Mouse (Mus musculus) stomach, postnatal 0 days (tissue): Measurements from ENCODE around the gene Immp2l. TPM values are rescaled to one million over a fixed set of nuclear protein-coding genes. Genes with fewer than 3 reads are reported as not detected.

Experiments used
- ATAC-seq: fragments of 200-750 bp; cut with Nextera tagmentation; 2 replicates; pipeline ENCODE4 v1.8.0; 2017; ENCODE audit not compliant: low FRiP score, low TSS enrichment
- DNase-seq: peaks from one replicate; pipeline ENCODE4 v3.0.0-alpha.2; 2016; ENCODE audit warnings: low spot score
- H3K27ac ChIP-seq: fragments of 300-500 bp; sonication (generic); replicated peaks from 2 replicates; pipeline ENCODE4 v1.5.1; 2014; ENCODE audit warnings: mild to moderate bottlenecking, control low read depth
- H3K27me3 ChIP-seq: fragments of 300-500 bp; sonication (generic); 2 replicates; pipeline ENCODE4 v1.6.1; 2014; ENCODE audit warnings: low read length; ENCODE audit not compliant: control insufficient read depth, insufficient read depth
- H3K36me3 ChIP-seq: fragments of 300-500 bp; sonication (generic); 2 replicates; pipeline ENCODE4 v1.6.1; 2014; ENCODE audit warnings: low read length, mixed read lengths; ENCODE audit not compliant: control insufficient read depth, insufficient read depth
- H3K4me1 ChIP-seq: fragments of 300-500 bp; sonication (generic); replicated peaks from 2 replicates; pipeline ENCODE4 v1.6.1; 2014; ENCODE audit warnings: antibody characterized with exemption; ENCODE audit not compliant: control insufficient read depth, insufficient read depth
- H3K4me2 ChIP-seq: fragments of 300-500 bp; sonication (generic); replicated peaks from 2 replicates; pipeline ENCODE4 v1.6.1; 2014; ENCODE audit warnings: low read depth, mild to moderate bottlenecking, control low read depth, moderate library complexity
- H3K4me3 ChIP-seq: fragments of 300-500 bp; sonication (generic); 2 replicates; pipeline ENCODE4 v1.5.1; 2014; ENCODE audit warnings: low read depth, low read length, control low read depth
- H3K9ac ChIP-seq: fragments of 300-500 bp; sonication (generic); 2 replicates; pipeline ENCODE4 v1.6.1; 2014; ENCODE audit warnings: mild to moderate bottlenecking, low read length, control low read depth, mixed read lengths
- H3K9me3 ChIP-seq: fragments of 300-500 bp; sonication (generic); 2 replicates; pipeline ENCODE4 v1.6.1; 2016; ENCODE audit warnings: low read length; ENCODE audit not compliant: control insufficient read depth
- CTCF ChIP-seq: IDR thresholded peaks from 2 replicates; pipeline ENCODE4 v1.5.1; 2016; ENCODE audit warnings: antibody characterized with exemption, low read depth, mild to moderate bottlenecking, moderate library complexity
- EP300 ChIP-seq: optimal IDR thresholded peaks from 2 replicates; pipeline ENCODE3; 2016; ENCODE audit warnings: antibody characterized with exemption
- WGBS: fragments of 180-500 bp; shearing (Covaris S2); extraction: QIAGEN DNeasy Blood & Tissue Kit; methylation state at CpG from one replicate; pipeline ENCODE4 v1.1.7; 2014; 5-methylcytosine and 5-hydroxymethylcytosine counted together
- polyA plus RNA-seq: library from polyadenylated mRNA; unstranded; fragments of >200 nt; fragmentation: Nextera tagmentation; extraction: Ambion mirVana; gene quantifications from 2 replicates; pipeline ENCODE4 v1.2.1, GENCODE M21; 2015

The Immp2l gene
- polyA plus RNA-seq, 1 experiment from 2014 or later, result 15.0 TPM

- no peak for DNase-seq
- ATAC-seq, result peak; percentile 49; the same call in 1 of the 2 replicates
- no peak overlapping the region for H3K9ac ChIP-seq
- no peaks in the 10 kb centered on the region for H3K9me3 ChIP-seq
- no peak for TF ChIP-seq CTCF
- TF ChIP-seq EP300, result no peak
- WGBS, result 23% methylated on average over 12 of the region's 12 CpGs
- peak overlapping the region; percentile 53 for H3K4me2 ChIP-seq
- no peaks in the 10 kb centered on the region for H3K27me3 ChIP-seq
- no peaks in the 10 kb centered on the region for H3K36me3 ChIP-seq
- H3K4me3 ChIP-seq, result peak overlapping the region; percentile 36
- H3K4me1 ChIP-seq, result no peaks in the 10 kb centered on the region
- no peak overlapping the region for H3K27ac ChIP-seq
Observed at GRCm38 (mm10) chr12:41485512-41486215, 461.8 kb downstream of the Immp2l start.

DNA sequence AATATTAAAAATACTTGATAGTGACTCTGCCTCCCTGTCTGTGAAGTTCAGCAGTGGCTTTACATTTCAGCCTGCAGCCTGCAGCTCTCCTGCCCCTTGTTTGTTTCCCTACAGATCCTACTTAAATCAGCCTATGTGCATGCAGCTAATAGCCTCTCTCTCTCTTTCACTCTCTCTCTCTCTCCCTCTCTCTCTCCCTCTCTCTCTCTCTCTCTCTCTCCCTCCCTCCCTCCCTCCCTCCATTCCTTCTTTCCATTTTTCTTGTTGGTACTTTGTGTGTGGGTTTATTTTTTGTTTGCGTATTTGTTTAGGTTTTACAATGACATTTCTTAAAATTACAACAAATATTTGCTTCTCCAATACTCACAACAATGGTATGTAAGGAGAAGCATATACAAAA, 462.4 kb downstream of the Immp2l start, which contains the start of gene Lrrn3:
TSS of gene Lrrn3 (minus strand) at position 101 of the 400 bp plus-strand sequence.
- Histone ChIP-seq H3K4me2 (peak within 1 kb of the TSS; percentile 53), H3K9me3 (no peaks in the 10 kb centered on the region), H3K36me3 (no peaks in the 10 kb centered on the region), H3K27ac (no peak within 1 kb of the TSS), H3K9ac (no peak within 1 kb of the TSS), H3K4me1 (no peaks in the 10 kb centered on the region), H3K27me3 (no peaks in the 10 kb centered on the region), H3K4me3 (peak within 1 kb of the TSS; percentile 36)
- TF ChIP-seq CTCF, result no peak
- TF ChIP-seq EP300, result no peak
- no peak for DNase-seq
- ATAC-seq, result no peak
- WGBS, result 95% methylated on average over 1 of the region's 1 CpGs

- Histone ChIP-seq H3K27me3 (no peaks in the 10 kb centered on the region), H3K4me2 (no peak overlapping the region), H3K36me3 (no peaks in the 10 kb centered on the region), H3K4me1 (no peaks in the 10 kb centered on the region), H3K27ac (no peak overlapping the region), H3K4me3 (no peak overlapping the region), H3K9ac (no peak overlapping the region), H3K9me3 (no peaks in the 10 kb centered on the region)
- ATAC-seq, result no peak
- 31% methylated on average over 5 of the region's 5 CpGs for WGBS
- no peak for DNase-seq
- TF ChIP-seq CTCF, result peak; percentile 95
- no peak for TF ChIP-seq EP300
Observed at GRCm38 (mm10) chr12:41487005-41487404, 463.1 kb downstream of the Immp2l start.

DNA sequence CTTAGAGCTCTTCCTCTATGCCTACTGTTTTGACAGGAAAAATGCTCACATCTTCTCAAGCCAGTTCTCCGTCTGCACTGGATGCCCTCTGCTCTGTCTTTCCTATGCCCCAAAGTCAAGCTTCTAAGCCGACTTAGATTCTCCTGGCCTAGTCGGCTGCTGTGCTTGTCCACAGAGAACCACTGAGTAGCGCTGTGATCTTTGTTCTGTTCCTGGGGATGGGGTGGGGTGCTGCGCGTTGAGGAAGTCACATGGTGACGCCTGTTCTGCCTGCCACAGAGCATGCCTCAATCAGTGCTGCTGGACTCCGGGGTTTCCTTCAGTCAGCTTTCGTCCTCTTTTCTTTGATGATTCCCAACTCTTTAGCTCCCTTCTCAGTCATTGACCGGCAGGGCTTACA, 470.7 kb downstream of the Immp2l start:
- WGBS, result 53% methylated on average over 10 of the region's 10 CpGs
- Histone ChIP-seq H3K36me3 (no peaks in the 10 kb centered on the region), H3K27ac (no peak overlapping the region), H3K4me1 (no peaks in the 10 kb centered on the region), H3K9ac (no peak overlapping the region), H3K27me3 (no peaks in the 10 kb centered on the region), H3K4me2 (no peak overlapping the region), H3K4me3 (no peak overlapping the region), H3K9me3 (no peaks in the 10 kb centered on the region)
- peak; percentile 38 for DNase-seq
- TF ChIP-seq EP300 (no peak), CTCF (peak; percentile 56)
- ATAC-seq, result peak; percentile 67; the same call in 1 of the 2 replicates

DNA sequence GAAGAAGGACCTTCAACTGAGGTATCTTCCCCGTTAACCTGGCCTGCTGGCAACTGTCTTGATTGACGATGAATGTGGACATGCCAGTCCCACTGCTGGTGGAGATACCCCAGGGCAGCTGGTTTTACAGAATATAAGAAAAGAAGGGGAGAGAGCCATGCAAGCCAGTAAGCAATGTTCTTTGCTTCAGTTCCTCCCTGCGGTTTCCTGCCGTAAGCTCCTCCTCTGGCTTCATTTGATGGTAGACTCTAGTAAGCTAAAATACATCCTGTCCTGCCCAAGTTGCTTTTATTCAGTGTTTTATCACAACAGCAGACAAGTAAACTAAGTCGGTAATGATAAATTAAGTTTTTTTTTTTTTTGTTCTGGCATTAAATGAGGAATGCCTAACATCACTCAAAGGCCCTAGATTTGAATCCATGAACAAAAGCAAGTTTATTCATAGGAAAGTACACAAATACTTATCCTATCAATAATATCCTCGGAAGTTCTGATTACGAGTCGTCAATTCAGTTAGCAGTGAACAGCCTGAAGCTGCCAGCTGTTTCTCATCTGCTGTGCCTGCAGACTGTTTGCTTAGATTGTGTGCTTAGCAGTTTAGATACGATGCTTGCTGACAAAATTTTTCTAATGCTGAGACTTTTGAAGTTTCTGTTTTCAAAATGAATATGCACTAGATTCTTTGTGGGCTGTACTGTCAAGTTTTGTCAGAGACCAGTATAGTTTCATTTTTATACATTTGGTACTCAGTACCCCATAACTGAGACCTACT, 476.3 kb downstream of the Immp2l start:
- no peaks in the 10 kb centered on the region for H3K4me1 ChIP-seq
- WGBS, result 38% methylated on average over 9 of the region's 9 CpGs
- DNase-seq, result no peak
- no peak overlapping the region for H3K27ac ChIP-seq
- no peaks in the 10 kb centered on the region for H3K9me3 ChIP-seq
- H3K27me3 ChIP-seq, result no peaks in the 10 kb centered on the region
- H3K36me3 ChIP-seq, result no peaks in the 10 kb centered on the region
- no peak overlapping the region for H3K9ac ChIP-seq
- ATAC-seq, result no peak
- TF ChIP-seq CTCF, result no peak
- no peak for TF ChIP-seq EP300
- H3K4me2 ChIP-seq, result no peak overlapping the region
- H3K4me3 ChIP-seq, result no peak overlapping the region

GRCm38 (mm10) chr12:41508610-41509009, 484.7 kb downstream of the Immp2l start:
- ATAC-seq (no peak), DNase-seq (no peak)
- WGBS, result 82% methylated on average over 4 of the region's 4 CpGs
- Histone ChIP-seq H3K27ac (no peak overlapping the region), H3K27me3 (no peaks in the 10 kb centered on the region), H3K9ac (no peak overlapping the region), H3K9me3 (no peaks in the 10 kb centered on the region), H3K36me3 (no peaks in the 10 kb centered on the region), H3K4me3 (no peak overlapping the region), H3K4me2 (no peak overlapping the region), H3K4me1 (no peaks in the 10 kb centered on the region)
- TF ChIP-seq EP300, result no peak
- no peak for TF ChIP-seq CTCF
